Mouse (Mus musculus) spleen, adult 2 months (tissue): ENCODE results near the gene Ctss. TPM values are rescaled to one million over a fixed set of nuclear protein-coding genes. Genes with fewer than 3 reads are reported as not detected.

Source experiments
- DNase-seq, 2 experiments: peaks; one replicate each; pipeline versions ENCODE4 v3.0.0 to v3.0.0-alpha.2; 2012 to 2021; ENCODE audit warnings: low spot score in 2 of 2, low read depth in 1 of 2
- H3K27ac ChIP-seq: fragments of 200-500 bp; 2 replicates; pipeline ENCODE4 v1.5.1; 2012; ENCODE audit warnings: low read length, inconsistent platforms; ENCODE audit not compliant: insufficient read depth
- H3K27me3 ChIP-seq: fragments of 200-500 bp; 2 replicates; pipeline ENCODE4 v1.6.1; 2012; ENCODE audit warnings: mild to moderate bottlenecking, moderate library complexity, low read length, inconsistent platforms; ENCODE audit not compliant: control insufficient read depth, insufficient read depth
- H3K36me3 ChIP-seq: fragments of 200-500 bp; 2 replicates; pipeline ENCODE4 v1.6.1; 2012; ENCODE audit warnings: mild to moderate bottlenecking, low read length, inconsistent platforms; ENCODE audit not compliant: control insufficient read depth, insufficient read depth
- H3K4me1 ChIP-seq: fragments of 200-500 bp; 2 replicates; pipeline ENCODE4 v1.6.1; 2011; ENCODE audit warnings: inconsistent platforms; ENCODE audit not compliant: control insufficient read depth, insufficient read depth, insufficient read length
- H3K4me3 ChIP-seq: fragments of 200-500 bp; 2 replicates; pipeline ENCODE4 v1.5.1; 2011; ENCODE audit warnings: mild to moderate bottlenecking, inconsistent platforms; ENCODE audit not compliant: insufficient read depth, insufficient read length; ENCODE audit errors: extremely low read depth
- CTCF ChIP-seq: fragments of 200-500 bp; IDR thresholded peaks from 2 replicates; pipeline ENCODE4 v1.5.1; 2011; ENCODE audit warnings: mild to moderate bottlenecking, inconsistent platforms; ENCODE audit not compliant: insufficient read depth, insufficient read length, insufficient replicate concordance; ENCODE audit errors: extremely low read depth
- POLR2A ChIP-seq: fragments of 200-500 bp; IDR thresholded peaks from 2 replicates; pipeline ENCODE4 v1.6.1; 2011; ENCODE audit warnings: low read depth, low read length, inconsistent platforms
- whole genome bisulfite sequencing: fragments of 180-500 bp; shearing (Covaris S2); methylation state at CpG from one replicate; pipeline ENCODE4 v1.1.7; 2018; 5-methylcytosine and 5-hydroxymethylcytosine counted together
- polyA plus RNA-seq: library from polyadenylated mRNA; depleted of rRNA; stranded (reverse); fragments of >200 nt; gene quantifications from 2 replicates; pipeline ENCODE4 v1.2.3, GENCODE M21; 2012; rRNA removed

The Ctss gene
- polyA plus RNA-seq, 1 experiment = 84.6 TPM

GRCm38 (mm10) chr3:95587754-95588603 is 61.4 kb downstream of the Ctss start:
- Histone ChIP-seq H3K4me1 (no peaks in the 10 kb centered on the region), H3K27me3 (no peaks in the 10 kb centered on the region), H3K27ac (peak overlapping the region; percentile 11; the same call in 1 of the 2 replicates), H3K36me3 (peaks cover 6% of the 10 kb centered on the region), H3K4me3 (peak overlapping the region; percentile 14; the same call in 1 of the 2 replicates)
- no peak for TF ChIP-seq CTCF
- WGBS = 47% methylated on average over 8 of the region's 8 CpGs
- no peak for DNase-seq

DNA sequence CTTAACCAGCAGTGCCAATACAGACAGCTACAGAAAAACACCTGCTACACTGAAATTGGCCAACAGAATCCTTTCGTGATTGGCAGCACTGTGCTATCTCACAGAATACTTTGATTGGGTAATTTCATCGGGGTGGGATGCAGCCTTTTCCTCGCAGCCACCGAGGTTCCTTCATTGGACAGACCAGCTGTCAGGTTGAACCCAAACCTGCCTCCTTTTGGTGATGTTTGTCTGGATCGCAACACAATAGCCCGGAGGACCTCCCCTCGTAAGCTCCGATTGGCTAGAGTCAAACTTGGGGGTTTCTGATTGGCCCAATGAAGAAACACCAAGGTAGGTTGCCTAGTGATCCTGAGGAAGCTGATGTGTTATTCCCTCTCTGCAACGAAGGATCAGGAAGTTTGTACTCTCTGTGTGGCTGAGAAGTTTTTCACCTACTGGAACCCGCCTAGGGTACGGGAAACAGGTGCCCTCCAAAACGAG is 62.1 kb downstream of the Ctss start, which contains the start of gene Golph3l:
TSS of gene Golph3l (plus strand) at position 331 of the 483 bp plus-strand sequence.
- 0% methylated on average over 12 of the region's 12 CpGs for WGBS
- H3K27me3 ChIP-seq = no peaks in the 10 kb centered on the region

GRCm38 (mm10) chr3:95598734-95599133 is 72.1 kb downstream of the Ctss start:
- H3K36me3 ChIP-seq = peaks cover 8% of the 10 kb centered on the region; the same call in 1 of the 2 replicates
- H3K27me3 ChIP-seq = no peaks in the 10 kb centered on the region
- DNase-seq = no peak
- H3K27ac ChIP-seq = no peak overlapping the region
- no peak overlapping the region for H3K4me3 ChIP-seq
- TF ChIP-seq POLR2A (no peak), CTCF (no peak)
- no peaks in the 10 kb centered on the region for H3K4me1 ChIP-seq

More for the DNA sequence above, 62.1 kb downstream of the Ctss start, which contains the start of gene Golph3l:
- TF ChIP-seq POLR2A (no peak; the same call in 1 of the 2 replicates), CTCF (no peak)
- Histone ChIP-seq H3K4me1 (no peaks in the 10 kb centered on the region), H3K27ac (peak within 1 kb of the TSS; percentile 28), H3K36me3 (peaks cover 6% of the 10 kb centered on the region), H3K4me3 (peak within 1 kb of the TSS; percentile 84)
- peak; percentile 95 for DNase-seq

DNA sequence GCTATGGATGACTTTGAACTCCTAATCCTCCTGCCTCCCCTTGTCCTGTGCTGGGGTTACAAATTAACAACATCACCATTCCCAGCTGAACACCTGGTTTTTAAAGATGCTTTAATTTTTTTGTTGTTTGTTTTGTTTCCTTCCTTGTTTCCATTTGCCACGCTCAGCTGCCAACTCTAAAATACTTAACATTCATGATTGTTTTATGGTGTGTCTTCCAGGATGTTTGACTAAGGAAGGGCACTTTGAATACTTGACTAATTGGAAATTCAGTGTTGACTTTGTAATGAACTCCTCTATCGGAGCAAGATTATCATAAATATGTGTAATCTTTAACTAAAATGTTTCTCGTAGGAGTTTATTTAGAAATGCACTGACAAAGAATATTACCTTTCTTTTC is 74.7 kb downstream of the Ctss start:
- no peak for DNase-seq
- Histone ChIP-seq H3K27me3 (no peaks in the 10 kb centered on the region), H3K4me3 (no peak overlapping the region), H3K36me3 (peaks cover 5% of the 10 kb centered on the region), H3K4me1 (no peaks in the 10 kb centered on the region), H3K27ac (no peak overlapping the region)
- TF ChIP-seq POLR2A = no peak
- no peak for TF ChIP-seq CTCF
- WGBS = 93% methylated on average over 3 of the region's 3 CpGs

Other genes starting within 250 kb of the Ctss start
- gene Mindy1, start 245.4 kb upstream of the Ctss start, polyA plus RNA-seq = 44.8 and 51.0 TPM in 2 replicates
- gene Prune1, start 244.7 kb upstream of the Ctss start, polyA plus RNA-seq = 7.7 and 8.9 TPM in 2 replicates
- 2.6 and 2.7 TPM in 2 replicates for gene Anxa9, start 219.6 kb upstream of the Ctss start, polyA plus RNA-seq
- gene Cers2, start 212.0 kb upstream of the Ctss start, polyA plus RNA-seq = 95.7 and 101 TPM in 2 replicates
- gene Setdb1, start 169.6 kb upstream of the Ctss start, polyA plus RNA-seq = 9.4 and 10.4 TPM in 2 replicates
- not detected in 2 replicates for gene 4930558C23Rik, start 123.9 kb upstream of the Ctss start, polyA plus RNA-seq
- 19.5 and 20.7 TPM in 2 replicates for gene Arnt, start 92.4 kb upstream of the Ctss start, polyA plus RNA-seq
- gene Ctsk, start 27.5 kb upstream of the Ctss start, polyA plus RNA-seq = 1.3 and 1.4 TPM in 2 replicates
- not detected in 2 replicates for gene Hormad1, start 32.9 kb downstream of the Ctss start, polyA plus RNA-seq
- 3.3 and 3.8 TPM in 2 replicates for gene Golph3l, start 62.1 kb downstream of the Ctss start, polyA plus RNA-seq
- 8.3 and 10.4 TPM in 2 replicates for gene Ensa, start 98.2 kb downstream of the Ctss start, polyA plus RNA-seq
- gene Mcl1, start 132.0 kb downstream of the Ctss start, polyA plus RNA-seq = 169 and 276 TPM in 2 replicates
- gene Adamtsl4, start 161.1 kb downstream of the Ctss start, polyA plus RNA-seq = 7.9 and 8.1 TPM in 2 replicates
- 62.3 and 104 TPM in 2 replicates for gene Ecm1, start 212.8 kb downstream of the Ctss start, polyA plus RNA-seq
- 29.5 and 29.7 TPM in 2 replicates for gene Tars2, start 233.4 kb downstream of the Ctss start, polyA plus RNA-seq